Mouse (Mus musculus) ES-Bruce4 (cell line): ENCODE measurements around the gene Pipox.

Source experiments
- CTCF ChIP-seq: IDR thresholded peaks from one replicate; pipeline ENCODE4 v1.8.1; 2011; ENCODE audit warnings: low read depth, low read length
- POLR2A ChIP-seq: IDR thresholded peaks from one replicate; pipeline ENCODE4 v1.8.1; 2011; ENCODE audit warnings: low read length; ENCODE audit not compliant: insufficient read depth

DNA sequence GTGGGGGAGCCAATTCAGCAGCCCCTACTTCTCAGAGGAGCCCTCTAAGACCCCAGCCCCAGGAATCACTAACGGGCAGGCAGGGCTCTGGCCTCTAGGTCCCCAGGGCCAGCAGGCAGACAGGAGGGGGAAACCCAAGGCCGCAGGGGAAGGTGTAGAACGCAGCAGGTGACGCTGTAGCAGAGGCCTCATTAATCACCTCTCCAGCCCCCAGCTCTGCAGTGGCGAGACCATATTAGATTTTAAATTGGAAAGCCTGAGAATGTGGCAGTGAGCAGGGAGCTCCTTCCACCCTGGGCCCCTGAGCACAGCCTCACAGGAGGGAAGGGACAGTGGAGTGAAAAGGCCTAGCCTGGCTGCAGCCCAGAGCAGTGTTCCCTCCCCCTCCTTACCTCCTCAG is 48.3 kb upstream of the Pipox start:
- TF ChIP-seq CTCF = no peak
- no peak for TF ChIP-seq POLR2A
